Mouse (Mus musculus) gastrocnemius, adult 18-20 months (tissue): ENCODE data around the gene Gstp1. TPM values are rescaled to one million over a fixed set of nuclear protein-coding genes. Genes with fewer than 3 reads are reported as not detected.
"Not testable (repeated sequence)": the region's sequence is repeated elsewhere in the genome, so short reads cannot be mapped to it uniquely, and the experiment has no call there.

ENCODE experiments used
- DNase-seq: peaks from one replicate; pipeline ENCODE4 v3.0.0; 2021; ENCODE audit warnings: low spot score
- total RNA-seq, 2 experiments: library from RNA; stranded (reverse); gene quantifications; 2 replicates each; pipeline ENCODE4 v1.2.3; 2021

Gene Gstp1
- total RNA-seq, 2 experiments from 2014 or later = 480 to 487 TPM

DNA sequence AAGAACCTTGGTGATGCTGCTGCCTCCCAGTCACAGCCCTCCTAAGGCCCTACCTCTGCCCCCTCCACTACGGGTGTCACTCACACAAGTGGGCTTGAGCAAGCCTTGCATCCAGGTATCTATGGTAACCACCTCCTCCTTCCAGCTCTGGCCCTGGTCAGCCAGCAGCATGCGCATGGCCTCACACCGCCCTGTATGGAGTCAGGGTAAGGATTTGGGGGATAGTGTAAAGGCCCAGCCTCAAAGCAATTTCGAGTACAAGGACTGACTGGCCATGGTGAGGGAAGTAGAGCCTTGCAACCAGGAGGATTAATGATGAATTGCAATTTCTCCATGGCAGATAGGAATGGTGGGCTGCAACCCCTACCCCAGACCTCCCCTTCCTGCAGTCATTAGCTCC is 3.7 kb upstream of the Gstp1 start:
- not testable (repeated sequence) for DNase-seq

DNA sequence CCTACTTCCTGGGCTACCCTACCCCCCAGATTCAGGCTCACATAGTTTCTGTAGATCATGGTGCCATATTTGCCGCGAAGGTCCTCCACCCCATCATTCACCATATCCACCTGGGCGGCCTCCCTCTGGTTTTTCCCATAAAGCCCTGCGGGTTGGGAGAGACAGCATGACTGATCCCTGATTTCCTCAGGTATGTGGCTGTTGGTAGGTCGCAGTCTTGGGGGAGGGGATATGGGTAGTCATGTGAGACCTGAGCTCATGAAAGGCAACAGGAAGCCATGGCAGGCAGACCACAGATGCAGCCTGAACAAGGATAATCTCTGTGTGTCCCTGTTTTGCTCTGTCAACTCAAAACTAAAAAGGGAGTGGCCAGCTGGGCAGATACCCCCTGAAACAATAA is 3.2 kb upstream of the Gstp1 start:
- not testable (repeated sequence) for DNase-seq

DNA sequence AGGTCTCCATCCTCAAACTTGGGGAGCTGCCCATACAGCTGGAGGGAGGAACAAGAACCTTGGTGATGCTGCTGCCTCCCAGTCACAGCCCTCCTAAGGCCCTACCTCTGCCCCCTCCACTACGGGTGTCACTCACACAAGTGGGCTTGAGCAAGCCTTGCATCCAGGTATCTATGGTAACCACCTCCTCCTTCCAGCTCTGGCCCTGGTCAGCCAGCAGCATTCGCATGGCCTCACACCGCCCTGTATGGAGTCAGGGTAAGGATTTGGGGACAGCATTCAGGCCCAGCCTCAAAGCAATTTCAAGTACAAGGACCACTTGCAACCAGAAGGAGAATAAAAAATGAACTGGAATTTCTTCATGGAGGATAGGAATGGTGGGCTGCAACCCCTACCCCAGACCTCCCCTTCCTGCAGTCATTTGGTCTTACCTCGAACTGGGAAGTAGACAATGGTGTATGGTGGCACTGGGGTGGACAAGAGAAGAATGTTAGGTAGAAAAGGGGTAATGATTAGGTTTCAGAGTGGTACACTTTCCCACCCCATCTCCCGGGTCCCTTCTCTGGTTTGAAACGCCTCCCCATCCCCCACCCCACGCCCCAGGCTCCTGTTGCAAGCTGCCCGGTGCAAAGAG is 514 bp downstream of the Gstp1 start:
- not testable (repeated sequence) for DNase-seq

DNA sequence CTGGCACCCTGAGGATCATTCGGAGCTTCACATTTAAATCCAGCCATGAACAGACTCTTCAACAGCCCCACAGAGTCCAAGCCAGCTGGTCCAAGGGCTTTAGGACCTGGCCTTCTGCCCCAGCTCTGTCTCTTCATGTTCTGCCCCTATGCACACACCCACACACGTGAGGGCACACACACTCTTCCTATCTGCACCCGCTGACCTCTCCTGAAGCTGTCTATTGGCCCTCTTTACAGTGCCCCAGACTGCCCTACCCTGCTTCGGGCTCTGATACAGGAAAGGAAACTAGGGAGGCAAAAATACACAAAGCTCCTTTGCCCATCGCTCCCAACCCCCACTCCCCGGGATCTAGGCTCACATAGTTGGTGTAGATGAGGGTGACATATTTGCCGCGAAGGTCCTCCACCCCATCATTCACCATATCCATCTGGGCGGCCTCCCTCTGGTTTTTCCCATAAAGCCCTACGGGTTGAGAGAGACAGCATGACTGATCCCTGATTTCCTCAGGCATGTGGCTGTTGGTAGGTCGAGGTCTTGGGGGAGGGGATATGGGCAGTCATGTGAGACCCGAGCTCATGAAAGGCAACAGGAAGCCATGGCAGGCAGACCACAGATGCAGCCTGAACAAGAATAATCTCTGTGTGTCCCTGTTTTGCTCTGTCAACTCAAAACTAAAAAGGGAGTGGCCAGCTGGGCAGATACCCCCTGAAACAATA is 1.3 kb downstream of the Gstp1 start:
- DNase-seq = no peak

DNA sequence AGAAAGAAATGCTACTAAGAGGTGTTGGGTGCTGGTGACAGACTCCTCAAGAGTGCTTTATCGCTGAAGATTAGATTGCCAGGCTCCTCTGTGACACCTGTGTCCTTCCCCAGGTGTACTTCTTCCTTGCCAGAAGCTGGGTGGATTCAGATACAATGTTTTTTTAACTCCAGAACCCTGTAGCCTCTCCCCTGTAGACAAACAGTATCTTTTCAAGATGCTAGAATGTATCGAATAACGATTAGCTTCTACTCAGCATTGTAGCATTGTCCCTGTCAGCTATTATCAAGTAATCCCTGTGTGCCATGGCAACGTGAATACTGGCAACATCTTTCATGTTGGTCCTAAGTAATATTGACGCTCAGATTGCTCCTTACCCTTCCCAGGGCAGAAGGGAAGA is 4.0 kb downstream of the Gstp1 start:
- no peak for DNase-seq

DNA sequence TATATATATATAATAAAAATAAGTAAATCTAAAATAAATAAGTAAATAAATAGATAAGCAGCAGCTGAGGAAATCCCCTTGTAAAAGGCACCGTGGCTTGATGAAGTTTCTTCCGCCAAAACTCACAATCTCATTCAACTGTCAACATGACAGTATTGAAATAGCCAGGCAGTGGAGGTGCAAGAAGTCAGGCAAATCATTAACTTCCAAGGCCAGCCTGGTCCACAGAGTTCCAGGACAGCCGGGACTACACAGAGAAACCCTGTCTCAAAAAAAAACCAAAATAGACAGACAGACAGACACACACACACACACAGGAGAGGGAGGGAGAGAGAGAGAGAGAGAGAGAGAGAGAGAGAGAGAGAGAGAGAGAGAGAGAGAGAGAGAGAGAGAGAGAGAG is 4.5 kb downstream of the Gstp1 start:
- no peak for DNase-seq

DNA sequence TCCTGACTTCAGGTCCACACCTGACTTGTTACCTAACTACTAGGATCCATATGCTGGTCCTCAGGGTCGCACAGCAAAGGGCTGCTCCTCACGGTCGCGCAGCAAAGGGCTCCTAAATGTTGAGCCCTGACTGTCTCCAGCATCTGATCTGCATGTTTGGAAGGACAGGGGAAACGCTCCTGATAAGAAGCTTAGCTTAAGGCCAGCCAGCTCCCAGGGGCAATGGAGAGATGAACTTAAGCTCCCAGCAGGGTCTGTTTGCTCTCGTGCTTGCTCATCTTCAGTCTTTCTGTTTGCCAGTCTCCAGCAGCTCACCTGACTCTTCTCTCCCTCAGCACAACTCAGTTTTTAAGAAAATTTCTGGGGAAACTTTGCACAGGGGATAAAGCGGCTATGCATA is 5.1 kb downstream of the Gstp1 start:
- DNase-seq = no peak

DNA sequence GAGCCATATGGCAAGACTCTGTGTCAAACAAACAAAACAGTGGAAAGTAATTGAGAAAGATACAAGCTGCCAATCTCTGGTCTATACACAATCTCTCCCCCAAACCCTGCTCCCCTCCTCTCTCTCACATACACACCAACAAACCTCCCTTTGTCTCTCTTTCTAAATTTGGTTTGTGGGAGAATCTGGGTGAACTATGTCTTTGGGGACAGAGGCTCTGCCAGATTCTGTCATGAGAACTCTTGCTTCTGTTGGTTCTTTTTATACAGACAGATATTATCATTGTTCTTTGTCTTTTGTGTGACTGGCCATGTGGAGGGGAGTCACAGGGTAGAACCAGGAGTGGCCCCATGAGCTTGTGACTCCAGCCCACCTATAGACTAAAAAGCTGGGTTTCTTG is 10.2 kb downstream of the Gstp1 start:
- no peak for DNase-seq

DNA sequence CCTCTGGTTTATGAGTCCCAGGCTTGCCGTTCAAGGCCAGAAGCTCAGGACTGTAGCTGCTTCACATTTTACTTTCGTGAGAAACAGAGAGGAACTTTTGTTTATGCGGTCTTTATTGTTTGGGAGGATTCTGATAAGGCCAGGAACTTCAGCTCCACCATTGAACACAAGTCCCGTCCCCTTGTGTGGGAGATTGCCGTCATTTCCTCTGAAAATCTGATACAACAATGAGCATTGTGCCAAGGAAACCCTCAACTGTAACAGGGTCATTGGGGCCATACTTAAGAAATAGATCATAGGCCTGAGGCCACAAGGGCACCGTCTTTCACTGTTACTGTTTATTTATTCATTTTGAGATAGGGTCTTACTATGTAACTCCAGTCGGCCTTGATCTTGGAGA is 14.6 kb downstream of the Gstp1 start:
- DNase-seq = no peak

DNA sequence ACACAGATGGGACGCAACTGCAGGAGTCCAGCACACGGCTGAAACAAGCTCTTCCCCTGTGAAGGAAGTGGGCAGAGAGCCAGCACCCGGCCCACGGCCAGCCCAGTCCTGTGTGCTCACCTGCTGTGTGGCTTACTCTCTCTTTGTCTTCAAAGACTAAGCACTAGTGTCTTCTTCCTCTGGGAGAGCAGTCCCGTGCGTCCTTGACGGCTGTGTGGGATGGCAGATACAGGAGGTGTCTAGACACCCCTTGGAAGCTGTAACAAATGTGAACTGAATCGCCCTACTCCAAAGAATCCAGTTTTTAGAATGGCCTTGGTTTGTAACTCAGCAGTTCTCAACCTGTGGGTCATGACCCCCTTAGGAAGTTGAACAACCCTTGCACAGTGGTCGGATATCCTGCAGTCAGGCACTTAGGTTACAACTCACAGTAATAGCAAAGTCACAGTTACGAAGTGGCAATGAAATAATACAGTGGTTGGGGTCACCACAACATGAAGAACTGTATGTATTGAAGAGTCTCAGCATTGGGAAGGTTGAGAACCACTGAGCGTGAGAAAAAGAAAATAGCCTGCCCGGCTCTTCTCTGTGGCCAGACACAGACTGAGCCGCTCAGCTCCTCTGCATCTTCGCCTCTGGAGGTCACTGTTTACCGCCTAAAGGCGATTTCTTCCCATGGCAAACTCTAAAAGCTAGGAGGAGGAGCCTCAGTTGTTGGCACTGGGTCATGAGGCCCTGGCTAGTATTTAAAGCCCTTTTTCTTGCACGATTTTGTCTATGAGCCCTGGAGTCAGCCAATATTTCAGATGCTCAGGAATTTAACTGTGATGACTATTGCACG is 18.8 kb downstream of the Gstp1 start:
- peak; percentile 92 for DNase-seq

DNA sequence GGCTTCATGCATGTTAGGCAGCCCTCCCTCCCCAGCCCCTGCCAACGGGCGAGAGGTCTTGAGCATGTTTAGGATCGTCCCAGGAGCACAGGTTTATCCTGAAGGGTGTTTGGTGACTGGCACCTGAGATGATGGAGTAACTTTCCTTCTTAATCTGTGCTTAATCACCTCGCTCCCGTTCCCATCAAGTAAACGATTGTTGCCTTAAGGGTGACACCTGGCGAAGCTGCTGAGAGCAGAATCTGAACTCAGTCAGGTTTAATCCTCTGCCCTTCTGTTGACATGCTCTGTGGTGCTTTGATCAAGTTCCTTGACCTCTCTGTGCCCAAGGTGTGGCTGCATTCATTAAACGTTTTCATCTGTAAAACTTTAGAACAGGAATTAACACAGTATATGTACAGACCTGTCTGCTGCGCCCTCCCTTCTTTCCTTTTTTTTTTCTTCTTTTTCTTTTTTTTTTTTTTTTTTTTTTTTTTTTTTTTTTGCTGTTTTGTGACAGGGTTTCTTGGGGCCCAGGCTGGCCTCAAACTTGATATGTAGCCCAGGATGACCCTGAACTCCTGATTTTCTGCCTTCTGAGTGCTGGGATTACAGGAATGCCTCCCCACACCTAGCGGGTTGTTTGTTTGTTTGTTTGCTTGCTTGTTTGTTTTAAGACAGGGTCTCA is 19.7 kb downstream of the Gstp1 start:
- DNase-seq = no peak

DNA sequence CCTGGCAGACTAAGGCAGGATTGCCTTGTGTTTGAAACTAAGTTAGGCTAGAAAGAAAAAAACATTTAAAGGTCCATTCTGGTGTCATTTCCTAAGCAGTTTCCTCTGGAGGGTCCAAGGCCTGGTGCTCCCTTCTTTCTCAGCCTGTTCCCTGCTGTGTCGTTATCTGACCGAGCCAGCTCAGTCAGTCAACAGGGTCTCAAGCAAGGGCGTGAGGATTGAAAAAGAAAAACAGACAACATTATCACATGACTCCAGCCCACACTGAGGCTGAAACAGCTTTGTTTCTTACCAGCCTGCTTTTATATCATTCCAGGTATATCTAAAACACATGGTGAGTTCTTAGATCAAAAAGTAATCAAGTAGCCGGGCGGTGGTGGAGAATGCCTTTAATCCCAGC is 22.1 kb downstream of the Gstp1 start:
- no peak for DNase-seq

DNA sequence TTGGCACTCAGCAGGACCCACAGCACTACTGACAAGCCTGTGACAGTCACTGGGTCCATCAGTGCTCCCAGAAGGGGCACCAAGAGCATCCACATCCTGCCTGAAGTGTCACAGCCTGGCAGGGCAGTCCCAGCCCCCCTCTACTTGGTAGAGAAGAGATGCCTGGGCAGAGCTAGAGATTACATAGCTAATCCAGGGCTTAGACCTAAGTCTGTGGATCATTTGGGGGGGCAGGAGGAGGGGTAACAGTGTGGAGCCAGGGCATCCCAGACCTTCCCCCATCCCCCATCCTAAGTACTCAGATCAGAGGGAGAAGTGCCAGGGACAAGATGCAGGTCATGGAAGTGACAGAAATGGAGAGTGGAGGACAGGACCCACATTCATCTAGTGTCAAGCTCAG is 23.0 kb downstream of the Gstp1 start:
- DNase-seq = no peak

DNA sequence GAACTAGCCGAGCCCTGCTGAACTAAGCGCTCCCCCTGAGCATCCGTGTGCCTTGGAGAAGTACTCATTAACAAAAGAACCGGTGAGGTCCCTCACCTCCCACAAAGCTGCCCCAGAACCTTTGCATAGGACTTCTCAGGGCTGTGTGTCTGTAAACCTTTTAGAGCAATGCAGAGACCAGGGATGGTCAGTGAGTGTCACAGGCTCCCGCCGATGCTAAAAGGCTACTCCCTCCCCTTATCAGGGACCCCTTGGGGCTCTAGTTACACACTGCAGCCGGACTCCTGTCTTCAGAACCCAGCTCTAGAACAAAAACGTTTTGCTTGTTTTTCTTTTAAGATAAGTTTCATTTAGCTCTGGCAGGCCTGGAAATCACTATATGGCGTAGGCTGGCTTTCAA is 24.7 kb downstream of the Gstp1 start:
- no peak for DNase-seq

DNA sequence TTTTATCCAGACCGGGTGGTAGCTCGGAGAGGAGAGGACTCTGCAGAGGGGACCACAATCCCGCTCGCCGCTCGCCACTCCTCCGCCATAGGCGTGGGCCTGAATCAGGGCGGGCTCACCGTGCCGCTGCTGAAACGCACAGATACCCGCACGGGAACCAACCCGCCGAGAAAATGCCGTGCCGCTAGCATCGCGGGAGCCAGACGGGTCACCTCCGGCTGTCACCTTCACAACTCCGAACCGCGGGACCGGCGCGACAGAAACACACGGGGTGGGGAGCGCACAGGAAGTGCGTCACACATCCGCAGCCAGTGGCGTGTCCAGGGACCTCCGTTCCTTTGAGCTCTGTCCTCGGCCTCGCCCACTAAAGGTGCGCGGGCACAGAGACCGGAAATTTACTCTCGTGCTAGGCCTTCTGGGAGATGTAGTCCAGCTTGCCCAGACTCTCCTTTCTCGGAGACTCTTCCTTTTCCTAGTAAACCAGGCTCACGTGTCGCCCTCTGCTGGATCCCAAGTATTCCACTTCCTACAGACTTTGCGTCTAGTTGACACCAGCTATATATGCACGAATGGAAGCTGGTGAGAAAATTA is 25.3 kb downstream of the Gstp1 start, which contains the start of gene Ndufv1:
Gene Ndufv1, minus strand, starts transcription at position 375 of the 591 bp plus-strand sequence.
- DNase-seq = peak; percentile 98

DNA sequence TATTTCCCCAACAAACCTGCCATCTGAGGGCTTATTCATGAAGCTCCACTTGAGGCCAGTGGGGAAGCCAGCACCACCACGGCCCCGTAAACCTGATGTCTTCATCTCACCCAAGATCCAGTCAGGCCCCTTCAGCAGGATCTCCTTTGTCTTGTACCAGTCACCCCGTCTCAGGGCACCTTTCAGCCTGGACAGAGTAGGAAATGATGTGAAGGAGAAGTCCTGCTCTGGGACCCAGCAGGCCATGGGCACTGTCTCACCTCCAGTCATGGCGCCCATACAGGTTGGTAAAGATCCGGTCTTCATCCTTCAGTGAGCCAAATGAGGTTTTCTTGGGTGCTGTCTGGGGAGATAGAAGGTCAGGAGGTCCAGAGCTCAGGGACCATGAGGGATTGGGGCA is 26.7 kb downstream of the Gstp1 start:
- DNase-seq = no peak

DNA sequence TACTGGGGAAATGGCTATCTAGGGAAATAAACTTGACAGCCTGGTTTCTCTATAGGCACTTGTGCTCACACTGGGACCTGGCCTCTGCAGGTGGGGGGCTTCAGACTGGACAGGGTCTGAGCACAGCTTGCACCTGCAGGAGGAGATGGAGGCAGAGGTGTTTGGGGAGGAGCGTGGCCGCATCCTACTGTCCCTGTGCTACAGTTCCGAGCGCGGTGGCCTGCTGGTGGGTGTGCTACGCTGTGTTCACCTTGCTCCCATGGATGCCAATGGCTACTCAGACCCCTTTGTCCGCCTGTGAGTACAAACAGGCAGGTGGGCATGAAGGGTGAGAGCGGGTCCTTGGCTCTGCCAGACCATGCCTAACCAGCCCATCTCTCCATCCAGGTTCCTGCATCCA is 31.8 kb downstream of the Gstp1 start:
- DNase-seq = no peak

DNA sequence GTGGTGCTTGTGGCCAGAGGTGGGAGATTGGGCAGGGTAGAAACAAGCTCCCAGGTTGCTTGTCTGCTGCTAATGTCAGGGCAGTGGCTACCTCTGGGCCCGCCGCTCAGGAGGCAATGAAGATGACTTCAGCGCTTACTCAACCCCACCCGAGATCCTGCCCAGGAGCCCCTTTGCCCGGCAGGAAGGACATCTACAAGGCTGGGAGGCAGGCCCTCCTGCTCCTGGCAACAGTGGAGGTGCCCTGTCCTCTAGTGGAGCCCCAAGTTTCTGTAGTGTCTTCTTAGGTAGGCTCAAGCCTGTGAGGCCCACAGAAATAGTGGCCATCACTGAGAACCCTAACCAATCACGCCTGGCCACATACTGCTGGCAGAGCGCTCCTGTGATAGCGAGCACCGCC is 32.7 kb downstream of the Gstp1 start:
- DNase-seq = no peak

DNA sequence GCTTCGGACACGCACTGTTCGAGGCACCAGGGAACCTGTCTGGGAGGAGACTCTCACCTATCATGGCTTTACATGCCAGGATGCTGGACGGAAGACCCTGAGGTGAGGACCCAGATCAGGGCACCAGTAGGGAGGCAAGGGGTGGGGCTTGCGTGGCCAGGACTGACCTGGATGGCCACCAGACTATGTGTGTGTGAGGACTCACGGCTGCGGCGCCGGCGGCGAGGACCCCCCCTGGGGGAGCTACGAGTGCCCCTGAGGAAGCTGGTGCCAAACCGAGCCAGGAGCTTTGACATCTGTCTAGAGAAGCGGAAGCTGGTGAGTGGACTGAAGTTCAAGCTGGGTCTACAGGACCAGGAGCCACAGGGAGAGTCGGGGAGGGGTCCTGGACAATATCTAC is 33.5 kb downstream of the Gstp1 start:
- DNase-seq = no peak

DNA sequence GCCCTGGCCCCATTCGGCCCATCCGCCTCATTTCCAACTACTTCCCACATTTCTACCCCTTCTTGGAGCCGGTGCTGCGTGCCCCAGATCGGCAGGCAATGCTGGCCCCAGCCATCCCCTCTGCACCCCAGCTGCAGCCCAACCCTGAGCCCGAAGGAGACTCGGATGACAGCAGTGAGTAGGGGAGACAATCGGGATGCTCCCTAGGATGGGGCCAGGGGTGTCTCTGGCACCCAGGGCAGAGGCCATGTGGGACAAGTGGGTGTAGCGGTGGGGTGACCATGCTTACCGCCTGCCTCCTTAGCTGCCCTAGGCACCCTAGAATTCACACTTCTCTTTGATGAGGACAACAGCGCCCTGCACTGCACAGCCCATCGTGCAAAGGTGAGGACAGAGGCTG is 34.1 kb downstream of the Gstp1 start:
- no peak for DNase-seq

DNA sequence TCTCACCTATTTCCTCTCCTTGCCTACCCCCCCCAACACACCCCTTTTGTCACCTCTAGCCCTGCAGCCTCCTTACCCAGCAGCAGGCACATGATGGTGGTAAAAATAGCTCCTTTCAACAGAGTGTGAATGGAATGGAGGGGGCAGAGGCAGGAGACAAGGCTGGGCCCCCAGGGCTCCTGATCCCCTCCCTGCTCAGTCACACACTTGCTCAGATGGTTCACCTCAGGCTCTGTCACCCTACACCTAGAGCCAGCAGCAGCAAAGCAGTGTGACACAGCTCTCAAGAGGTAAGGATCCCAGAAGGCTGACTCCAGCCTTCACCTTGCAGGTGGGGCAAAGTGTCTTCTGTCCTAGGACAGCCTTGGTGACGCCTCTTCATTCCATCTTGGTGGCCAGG is 34.7 kb downstream of the Gstp1 start, which contains the start of gene Doc2g:
Gene Doc2g, plus strand, starts transcription at position 202 of the 400 bp plus-strand sequence.
- no peak for DNase-seq
